Mouse (Mus musculus) heart, postnatal 0 days (tissue): ENCODE measurements at regions not wholly inside any gene's neighbourhood (a gene's known extent, or its start where the extent isn't known, plus 50 kb on each side); places are given as distances from the start of the nearest gene placed in this dataset.
A peak's percentile ranks its signal among the peaks of the same experiment; 100 is the strongest.

Experiments used
- ATAC-seq: fragments of 200-750 bp; cut with Nextera tagmentation; 2 replicates; pipeline ENCODE4 v1.8.0; 2017; ENCODE audit warnings: low read depth, moderate number of reproducible peaks, moderate library complexity; ENCODE audit not compliant: insufficient read depth
- DNase-seq: peaks from one replicate; pipeline ENCODE4 v3.0.0-alpha.2; 2016; ENCODE audit warnings: low spot score
- H3K27ac ChIP-seq: fragments of 300-500 bp; sonication (generic); 2 replicates; pipeline ENCODE4 v1.5.1; 2014; ENCODE audit warnings: low read depth, mild to moderate bottlenecking
- H3K27me3 ChIP-seq: fragments of 300-500 bp; sonication (generic); 2 replicates; pipeline ENCODE4 v1.6.1; 2014; ENCODE audit warnings: low read length, mixed read lengths; ENCODE audit not compliant: control insufficient read depth, insufficient read depth
- H3K36me3 ChIP-seq: fragments of 300-500 bp; sonication (generic); replicated peaks from 2 replicates; pipeline ENCODE4 v1.6.1; 2014; ENCODE audit warnings: low read length, mixed read lengths; ENCODE audit not compliant: control insufficient read depth, insufficient read depth
- H3K4me1 ChIP-seq: fragments of 300-500 bp; sonication (generic); 2 replicates; pipeline ENCODE4 v1.6.1; 2014; ENCODE audit warnings: antibody characterized with exemption; ENCODE audit not compliant: control insufficient read depth, insufficient read depth
- H3K4me2 ChIP-seq: fragments of 300-500 bp; sonication (generic); 2 replicates; pipeline ENCODE4 v1.6.1; 2014; ENCODE audit warnings: low read depth, mild to moderate bottlenecking, low read length, moderate library complexity
- H3K4me3 ChIP-seq: fragments of 300-500 bp; sonication (generic); 2 replicates; pipeline ENCODE4 v1.5.1; 2014; ENCODE audit warnings: low read depth, low read length
- H3K9ac ChIP-seq: fragments of 300-500 bp; sonication (generic); replicated peaks from 2 replicates; pipeline ENCODE4 v1.6.1; 2014; ENCODE audit warnings: low read depth, low read length, mixed read lengths
- H3K9me3 ChIP-seq: fragments of 300-500 bp; sonication (generic); replicated peaks from 2 replicates; pipeline ENCODE4 v1.6.1; 2016; ENCODE audit warnings: low read length; ENCODE audit not compliant: control insufficient read depth
- CTCF ChIP-seq: IDR thresholded peaks from 2 replicates; pipeline ENCODE4 v1.5.1; 2016; ENCODE audit warnings: antibody characterized with exemption, control low read depth, low read depth
- EP300 ChIP-seq: IDR thresholded peaks from 2 replicates; pipeline ENCODE4 v1.6.1; 2016; ENCODE audit warnings: antibody characterized with exemption, low read depth
- WGBS: fragments of 180-500 bp; shearing (Covaris S2); extraction: QIAGEN DNeasy Blood & Tissue Kit; methylation state at CpG from one replicate; pipeline ENCODE4 v1.1.7; 2014; 5-methylcytosine and 5-hydroxymethylcytosine counted together

- DNase-seq (no peak), ATAC-seq (no peak)
- Histone ChIP-seq H3K27ac (no peak overlapping the region), H3K4me3 (no peak overlapping the region), H3K4me2 (no peak overlapping the region), H3K36me3 (no peaks in the 10 kb centered on the region), H3K27me3 (no peaks in the 10 kb centered on the region), H3K9me3 (no peaks in the 10 kb centered on the region), H3K9ac (no peak overlapping the region), H3K4me1 (no peaks in the 10 kb centered on the region)
- no peak for TF ChIP-seq CTCF
- no peak for TF ChIP-seq EP300
- 75% methylated on average over 6 of the region's 6 CpGs for WGBS
These were observed 152.2 kb upstream of the Rfx3 start for GRCm38 (mm10) chr19:28163195-28163594.

GRCm38 (mm10) chr19:28160582-28160981 lies 149.6 kb upstream of the Rfx3 start:
- Histone ChIP-seq H3K9me3 (no peaks in the 10 kb centered on the region), H3K9ac (no peak overlapping the region), H3K4me2 (no peak overlapping the region), H3K36me3 (no peaks in the 10 kb centered on the region), H3K27me3 (no peaks in the 10 kb centered on the region), H3K27ac (no peak overlapping the region), H3K4me1 (no peaks in the 10 kb centered on the region), H3K4me3 (no peak overlapping the region)
- WGBS = 76% methylated on average over 4 of the region's 4 CpGs
- ATAC-seq = no peak
- peak; percentile 14 for DNase-seq
- TF ChIP-seq CTCF = peak; percentile 32; the same call in 1 of the 2 replicates
- TF ChIP-seq EP300 = no peak

- no peaks in the 10 kb centered on the region for H3K36me3 ChIP-seq
- no peak for ATAC-seq
- no peak overlapping the region for H3K4me2 ChIP-seq
- H3K4me1 ChIP-seq = no peaks in the 10 kb centered on the region
- H3K9ac ChIP-seq = no peak overlapping the region
- H3K27ac ChIP-seq = no peak overlapping the region
- 73% methylated on average over 3 of the region's 3 CpGs for WGBS
- no peaks in the 10 kb centered on the region for H3K9me3 ChIP-seq
- no peak for DNase-seq
- no peaks in the 10 kb centered on the region for H3K27me3 ChIP-seq
- no peak overlapping the region for H3K4me3 ChIP-seq
- TF ChIP-seq CTCF (no peak), EP300 (no peak)
These were observed 146.2 kb upstream of the Rfx3 start for GRCm38 (mm10) chr19:28157196-28157595.

- no peaks in the 10 kb centered on the region for H3K4me1 ChIP-seq
- H3K27ac ChIP-seq = no peak overlapping the region
- H3K9me3 ChIP-seq = no peaks in the 10 kb centered on the region
- 78% methylated on average over 10 of the region's 10 CpGs for WGBS
- H3K4me2 ChIP-seq = no peak overlapping the region
- DNase-seq = no peak
- ATAC-seq = no peak
- H3K4me3 ChIP-seq = no peak overlapping the region
- H3K36me3 ChIP-seq = no peaks in the 10 kb centered on the region
- no peak overlapping the region for H3K9ac ChIP-seq
- H3K27me3 ChIP-seq = no peaks in the 10 kb centered on the region
- TF ChIP-seq CTCF = no peak
- TF ChIP-seq EP300 = no peak
These were observed 126.6 kb upstream of the Rfx3 start for GRCm38 (mm10) chr19:28137581-28137980.

- no peaks in the 10 kb centered on the region for H3K27me3 ChIP-seq
- H3K4me3 ChIP-seq = no peak overlapping the region
- H3K4me2 ChIP-seq = no peak overlapping the region
- H3K4me1 ChIP-seq = no peaks in the 10 kb centered on the region
- no peak overlapping the region for H3K27ac ChIP-seq
- no peak overlapping the region for H3K9ac ChIP-seq
- ATAC-seq = no peak
- WGBS = 27% methylated on average over 1 of the region's 1 CpGs
- no peak for DNase-seq
- no peak for TF ChIP-seq EP300
- TF ChIP-seq CTCF = no peak
- no peaks in the 10 kb centered on the region for H3K9me3 ChIP-seq
- H3K36me3 ChIP-seq = no peaks in the 10 kb centered on the region
These were observed 123.8 kb upstream of the Rfx3 start for GRCm38 (mm10) chr19:28134806-28135205.

- Histone ChIP-seq H3K9me3 (no peaks in the 10 kb centered on the region), H3K4me2 (no peak overlapping the region), H3K9ac (no peak overlapping the region), H3K36me3 (no peaks in the 10 kb centered on the region), H3K4me3 (no peak overlapping the region), H3K4me1 (no peaks in the 10 kb centered on the region), H3K27ac (no peak overlapping the region), H3K27me3 (no peaks in the 10 kb centered on the region)
- WGBS = 74% methylated on average over 10 of the region's 10 CpGs
- ATAC-seq (no peak), DNase-seq (no peak)
- TF ChIP-seq EP300 = no peak
- peak; percentile 45 for TF ChIP-seq CTCF
These were observed 100.6 kb upstream of the Rfx3 start for GRCm38 (mm10) chr19:28111263-28112180.
